Mouse (Mus musculus): Measurements from ENCODE around the gene Ctnnbip1. TPM values are rescaled to one million over a fixed set of nuclear protein-coding genes. Genes with fewer than 3 reads are reported as not detected.

Gene Ctnnbip1
- total RNA-seq, 1 experiment, result 18.3 TPM

DNA sequence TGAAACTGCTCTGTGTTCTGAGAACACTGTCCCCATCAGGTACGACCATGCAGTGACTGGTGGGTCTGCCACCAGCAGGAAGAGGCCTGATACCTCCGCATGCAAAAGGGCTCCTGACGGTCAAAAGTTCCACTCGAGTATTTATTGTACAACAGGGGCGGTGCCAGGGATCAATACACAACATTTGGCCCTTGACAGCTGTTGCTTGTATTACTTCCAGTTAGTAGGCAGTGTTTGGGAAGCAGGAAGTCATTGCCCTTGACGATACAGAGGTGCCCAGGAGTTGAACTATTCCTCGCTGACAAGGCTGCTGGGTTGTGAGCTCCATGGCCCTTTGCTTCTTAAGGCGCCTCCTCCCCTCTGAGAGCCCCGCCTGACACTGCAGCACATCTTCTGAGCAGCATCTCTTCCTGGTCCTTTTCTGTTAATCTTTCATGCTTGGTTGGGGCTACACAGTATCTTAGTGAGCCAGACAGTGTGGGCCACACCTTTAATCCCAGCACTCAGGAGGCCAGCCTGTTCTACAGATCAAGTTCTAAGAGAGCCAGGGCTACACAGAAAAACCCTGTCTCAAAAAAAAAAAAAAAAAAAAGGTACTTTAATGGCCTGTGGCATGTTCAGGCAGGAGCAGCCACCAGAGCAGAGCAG is 28.9 kb downstream of the Ctnnbip1 start:
- Histone ChIP-seq H3K4me3 (ENCODE audit: insufficient read depth in 1 of 2, low read depth in 1 of 2, low read length in 2 of 2, poor library complexity in 1 of 2, severe bottlenecking in 1 of 2) (no peak overlapping the region), H3K9ac (ENCODE audit: insufficient read depth, low read depth, low read length, poor library complexity, severe bottlenecking) (0 out of 2 replicates have a peak overlapping the region, but pooled peaks have one; percentile 40), H3K9me3 (ENCODE audit: control insufficient read depth, insufficient read depth, low read depth, low read length) (no peaks in the 10 kb centered on the region), H3K27ac (ENCODE audit: insufficient read depth, low read depth, low read length, poor library complexity, severe bottlenecking) (no peak overlapping the region), H3K36me3 (ENCODE audit: control insufficient read depth, insufficient read depth, low read length, poor library complexity, severe bottlenecking) (no peaks in the 10 kb centered on the region), H3K4me1 (ENCODE audit: control insufficient read depth in 2 of 2, insufficient read depth in 2 of 2, low read length in 2 of 2, poor library complexity in 1 of 2) (peaks cover 0 to 4% of the 10 kb centered on the region in 2 experiments; a peak in 1 of 4 replicates)
- no peak for DNase-seq (ENCODE audit: low read depth, low spot score)
- in situ Hi-C loops (cut with MboI; ENCODE audit: low sequenced_read_pairs in 2 of 2, unreplicated experiment in 2 of 2), result no loop called here
- TF ChIP-seq MAFK (IDR thresholded peaks at IDR 0.05; ENCODE audit: insufficient read depth, low read depth, low read length), result no peak
- TF ChIP-seq CHD2 (IDR thresholded peaks at IDR 0.05; ENCODE audit: low read depth, low read length), result no peak
- no peak for TF ChIP-seq ZNF384 (IDR thresholded peaks at IDR 0.05; ENCODE audit: low read depth, low read length)
- TF ChIP-seq HCFC1 (IDR thresholded peaks at IDR 0.05; ENCODE audit: borderline replicate concordance, insufficient read depth, low read length), result no peak

DNA sequence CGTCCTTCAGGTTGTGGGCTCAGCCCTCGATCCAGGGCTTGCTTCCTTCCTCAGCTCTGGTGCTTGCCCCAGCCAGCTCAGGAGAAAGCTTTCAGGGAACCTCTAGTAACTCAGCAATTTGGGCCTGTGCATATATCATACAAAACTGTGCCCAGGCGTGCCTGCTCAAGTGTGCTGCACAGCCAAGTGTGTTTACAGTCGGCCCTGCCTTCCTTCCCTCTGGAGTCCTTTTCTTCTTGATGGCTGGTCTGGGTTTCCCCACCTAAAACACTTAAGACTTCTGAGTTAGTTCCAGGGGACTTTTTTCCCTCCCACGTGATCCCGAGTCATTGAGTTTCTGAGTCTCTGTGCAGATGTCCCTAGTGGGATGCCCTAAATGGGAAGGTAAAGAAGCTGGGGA is 29.5 kb downstream of the Ctnnbip1 start:
- H3K36me3 ChIP-seq (ENCODE audit: control insufficient read depth, insufficient read depth, low read length, poor library complexity, severe bottlenecking), result no peaks in the 10 kb centered on the region; the same call in 1 of the 2 replicates
- in situ Hi-C loops (cut with MboI; ENCODE audit: low sequenced_read_pairs in 2 of 2, unreplicated experiment in 2 of 2), result no loop called here

DNA sequence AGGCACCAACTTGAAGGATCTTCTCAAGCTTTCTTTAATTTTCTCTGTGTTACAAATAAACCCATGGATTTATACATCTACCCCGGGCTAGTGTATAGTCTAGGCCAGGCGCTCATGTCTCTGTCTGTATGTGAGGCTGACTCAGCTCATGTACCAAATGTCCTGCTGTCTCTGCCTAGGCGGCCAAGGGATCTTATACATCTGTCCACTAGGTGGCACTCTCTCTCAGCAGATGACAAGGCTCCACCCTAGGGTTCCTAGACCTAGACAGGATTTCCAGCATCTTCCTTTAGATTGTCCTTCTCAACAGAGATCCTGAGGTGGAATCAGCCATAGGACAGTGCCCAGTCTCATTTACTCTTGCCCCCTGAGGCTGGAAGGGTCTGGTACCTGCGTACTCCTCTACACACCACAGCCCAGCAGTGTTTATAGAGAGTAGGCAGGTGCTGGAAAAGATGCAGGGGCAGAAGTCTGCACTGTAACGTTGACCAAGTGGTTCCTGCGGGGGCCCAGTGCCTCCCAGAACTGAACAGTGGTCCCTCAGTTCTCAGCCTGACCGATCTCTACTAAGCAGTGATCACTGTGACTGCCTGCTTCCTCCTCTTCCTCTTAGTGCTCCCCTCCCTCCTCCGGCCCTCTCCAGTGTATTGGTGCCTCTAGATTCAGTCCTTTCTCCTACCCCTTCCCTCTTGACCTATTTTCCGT is 31.3 kb downstream of the Ctnnbip1 start:
- peaks cover 0 to 4% of the 10 kb centered on the region in 2 experiments; a peak in 1 of 4 replicates for H3K4me1 ChIP-seq (ENCODE audit: control insufficient read depth in 2 of 2, insufficient read depth in 2 of 2, low read length in 2 of 2, poor library complexity in 1 of 2)
- DNase-seq (ENCODE audit: low read depth, low spot score), result peak; percentile 75
- H3K27ac ChIP-seq (ENCODE audit: insufficient read depth, low read depth, low read length, poor library complexity, severe bottlenecking), result no peak overlapping the region
- in situ Hi-C loops (cut with MboI; ENCODE audit: low sequenced_read_pairs in 2 of 2, unreplicated experiment in 2 of 2), result no loop called here
- no peaks in the 10 kb centered on the region; the same call in 1 of the 2 replicates for H3K36me3 ChIP-seq (ENCODE audit: control insufficient read depth, insufficient read depth, low read length, poor library complexity, severe bottlenecking)
- no peak overlapping the region for H3K9ac ChIP-seq (ENCODE audit: insufficient read depth, low read depth, low read length, poor library complexity, severe bottlenecking)
- H3K9me3 ChIP-seq (ENCODE audit: control insufficient read depth, insufficient read depth, low read depth, low read length), result no peaks in the 10 kb centered on the region
- TF ChIP-seq HCFC1 (IDR thresholded peaks at IDR 0.05; ENCODE audit: borderline replicate concordance, insufficient read depth, low read length), result no peak
- peak; percentile 63 for TF ChIP-seq MAFK (IDR thresholded peaks at IDR 0.05; ENCODE audit: insufficient read depth, low read depth, low read length)
- no peak for TF ChIP-seq CHD2 (IDR thresholded peaks at IDR 0.05; ENCODE audit: low read depth, low read length)
- TF ChIP-seq ZNF384 (IDR thresholded peaks at IDR 0.05; ENCODE audit: low read depth, low read length), result no peak
- peak; percentile 55 for TF ChIP-seq ZC3H11A (IDR thresholded peaks at IDR 0.05; ENCODE audit: borderline replicate concordance, low read depth, low read length)
- H3K4me3 ChIP-seq (ENCODE audit: insufficient read depth in 1 of 2, low read depth in 1 of 2, low read length in 2 of 2, poor library complexity in 1 of 2, severe bottlenecking in 1 of 2), result no peak overlapping the region

More for the DNA sequence above, 29.5 kb downstream of the Ctnnbip1 start:
- TF ChIP-seq ZC3H11A (IDR thresholded peaks at IDR 0.05; ENCODE audit: borderline replicate concordance, low read depth, low read length) (no peak), MAFK (IDR thresholded peaks at IDR 0.05; ENCODE audit: insufficient read depth, low read depth, low read length) (no peak), ZNF384 (IDR thresholded peaks at IDR 0.05; ENCODE audit: low read depth, low read length) (no peak), CHD2 (IDR thresholded peaks at IDR 0.05; ENCODE audit: low read depth, low read length) (no peak), HCFC1 (IDR thresholded peaks at IDR 0.05; ENCODE audit: borderline replicate concordance, insufficient read depth, low read length) (no peak)
- DNase-seq (ENCODE audit: low read depth, low spot score), result no peak
- Histone ChIP-seq H3K4me3 (ENCODE audit: insufficient read depth in 1 of 2, low read depth in 1 of 2, low read length in 2 of 2, poor library complexity in 1 of 2, severe bottlenecking in 1 of 2) (no peak overlapping the region), H3K9ac (ENCODE audit: insufficient read depth, low read depth, low read length, poor library complexity, severe bottlenecking) (no peak overlapping the region), H3K9me3 (ENCODE audit: control insufficient read depth, insufficient read depth, low read depth, low read length) (no peaks in the 10 kb centered on the region), H3K27ac (ENCODE audit: insufficient read depth, low read depth, low read length, poor library complexity, severe bottlenecking) (no peak overlapping the region), H3K4me1 (ENCODE audit: control insufficient read depth in 2 of 2, insufficient read depth in 2 of 2, low read length in 2 of 2, poor library complexity in 1 of 2) (peaks cover 0 to 4% of the 10 kb centered on the region in 2 experiments; a peak in 1 of 4 replicates)

DNA sequence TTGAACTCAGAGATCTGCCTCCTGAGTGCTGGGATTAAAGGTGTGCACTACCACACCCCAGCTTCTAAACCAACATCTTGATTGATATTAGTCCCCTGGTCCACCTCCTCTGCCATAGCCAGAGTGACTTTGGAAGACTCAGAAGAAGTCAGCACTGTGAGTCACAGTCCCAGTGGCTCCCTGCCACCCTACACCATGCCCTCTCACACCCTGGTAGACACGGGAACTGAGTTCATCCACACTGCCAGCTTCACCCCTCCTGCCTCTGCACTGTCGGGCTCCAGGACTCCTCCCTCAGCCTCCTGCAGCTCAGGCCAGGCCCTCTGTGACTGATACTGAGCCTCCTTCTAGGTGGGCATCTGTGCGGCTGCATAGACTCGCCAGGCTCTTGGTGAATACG is 32.8 kb downstream of the Ctnnbip1 start:
- no peak overlapping the region for H3K4me3 ChIP-seq (ENCODE audit: insufficient read depth in 1 of 2, low read depth in 1 of 2, low read length in 2 of 2, poor library complexity in 1 of 2, severe bottlenecking in 1 of 2)
- H3K27ac ChIP-seq (ENCODE audit: insufficient read depth, low read depth, low read length, poor library complexity, severe bottlenecking), result no peak overlapping the region
- no peak overlapping the region for H3K9ac ChIP-seq (ENCODE audit: insufficient read depth, low read depth, low read length, poor library complexity, severe bottlenecking)
- H3K9me3 ChIP-seq (ENCODE audit: control insufficient read depth, insufficient read depth, low read depth, low read length), result no peaks in the 10 kb centered on the region
- no peak for DNase-seq (ENCODE audit: low read depth, low spot score)
- in situ Hi-C loops (cut with MboI; ENCODE audit: low sequenced_read_pairs in 2 of 2, unreplicated experiment in 2 of 2), result no loop called here
- no peaks in the 10 kb centered on the region; the same call in 1 of the 2 replicates for H3K36me3 ChIP-seq (ENCODE audit: control insufficient read depth, insufficient read depth, low read length, poor library complexity, severe bottlenecking)
- peaks cover 0 to 4% of the 10 kb centered on the region in 2 experiments; a peak in 1 of 4 replicates for H3K4me1 ChIP-seq (ENCODE audit: control insufficient read depth in 2 of 2, insufficient read depth in 2 of 2, low read length in 2 of 2, poor library complexity in 1 of 2)
- TF ChIP-seq MAFK (IDR thresholded peaks at IDR 0.05; ENCODE audit: insufficient read depth, low read depth, low read length), result no peak
- TF ChIP-seq HCFC1 (IDR thresholded peaks at IDR 0.05; ENCODE audit: borderline replicate concordance, insufficient read depth, low read length), result no peak
- TF ChIP-seq CHD2 (IDR thresholded peaks at IDR 0.05; ENCODE audit: low read depth, low read length), result no peak
- TF ChIP-seq ZNF384 (IDR thresholded peaks at IDR 0.05; ENCODE audit: low read depth, low read length), result no peak
- no peak for TF ChIP-seq ZC3H11A (IDR thresholded peaks at IDR 0.05; ENCODE audit: borderline replicate concordance, low read depth, low read length)
